Mouse (Mus musculus): ENCODE measurements around the gene Robo1.

Robo1 gene

DNA sequence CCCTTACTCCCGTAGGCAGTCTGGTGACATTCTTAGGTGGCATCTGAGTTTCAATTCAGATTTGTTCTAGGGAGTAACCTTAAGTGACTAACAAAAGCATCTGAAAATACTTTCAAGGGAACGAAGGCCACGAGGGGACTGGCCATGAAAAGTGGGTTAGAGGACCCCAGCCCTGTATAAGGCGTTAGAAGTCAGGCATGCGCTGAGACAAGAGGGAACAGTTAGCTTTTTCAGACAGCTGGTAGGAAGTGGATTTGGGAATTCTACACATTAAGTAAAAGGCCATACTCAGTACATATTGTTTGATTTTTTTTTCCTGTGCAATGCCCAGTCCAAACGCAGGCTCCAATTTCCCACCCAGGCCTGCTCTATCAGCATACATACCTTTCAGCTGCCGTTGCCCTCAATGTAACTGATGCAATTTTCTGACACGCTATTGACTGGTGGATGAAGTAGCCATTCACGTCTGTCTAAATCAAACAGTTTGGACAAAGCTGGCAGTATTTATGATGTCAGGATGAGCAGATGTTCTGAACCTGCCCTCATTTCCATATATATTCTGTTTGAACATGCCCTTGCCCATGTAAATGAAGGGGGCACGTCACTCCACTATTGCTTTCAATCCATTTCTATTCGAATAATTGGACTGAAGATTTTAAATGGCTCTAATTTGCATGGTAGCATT lies 651.1 kb downstream of the Robo1 start:
- DNase-seq, result no peak

DNA sequence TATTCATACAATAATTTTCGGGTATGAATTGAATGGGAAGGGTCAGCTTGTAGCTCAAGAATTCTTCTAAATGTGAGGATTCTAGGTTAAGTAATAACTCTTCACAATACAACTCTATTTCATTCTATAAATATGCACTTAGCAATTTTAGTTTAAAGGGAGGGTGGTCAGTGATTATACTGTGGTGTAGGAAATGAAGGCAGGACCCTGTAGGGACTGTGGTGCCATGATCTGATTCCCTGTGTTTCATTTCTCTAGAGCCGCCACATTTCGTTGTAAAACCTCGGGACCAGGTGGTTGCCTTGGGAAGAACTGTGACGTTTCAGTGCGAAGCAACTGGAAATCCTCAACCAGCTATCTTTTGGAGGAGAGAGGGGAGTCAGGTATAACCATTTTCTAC lies 651.7 kb downstream of the Robo1 start:
- DNase-seq, result no peak

DNA sequence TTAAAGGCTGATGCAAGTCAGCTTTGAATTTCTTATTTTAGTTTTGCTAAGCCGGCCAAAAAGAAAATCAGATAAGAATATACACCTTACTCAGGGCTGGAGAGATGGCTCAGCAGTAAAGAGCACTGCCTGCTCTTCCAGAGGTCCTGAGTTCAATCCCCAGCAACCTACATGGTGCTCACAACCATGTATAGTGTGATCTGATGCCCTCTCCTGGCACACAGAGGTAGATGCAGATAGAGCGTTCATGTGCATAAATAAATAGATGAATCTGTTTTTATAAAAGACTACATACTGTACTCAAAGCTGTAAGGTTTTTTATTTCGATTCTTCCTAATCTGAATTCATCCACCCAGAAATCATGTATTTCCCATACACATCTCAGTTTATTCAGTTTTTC lies 655.7 kb downstream of the Robo1 start:
- no peak for DNase-seq

DNA sequence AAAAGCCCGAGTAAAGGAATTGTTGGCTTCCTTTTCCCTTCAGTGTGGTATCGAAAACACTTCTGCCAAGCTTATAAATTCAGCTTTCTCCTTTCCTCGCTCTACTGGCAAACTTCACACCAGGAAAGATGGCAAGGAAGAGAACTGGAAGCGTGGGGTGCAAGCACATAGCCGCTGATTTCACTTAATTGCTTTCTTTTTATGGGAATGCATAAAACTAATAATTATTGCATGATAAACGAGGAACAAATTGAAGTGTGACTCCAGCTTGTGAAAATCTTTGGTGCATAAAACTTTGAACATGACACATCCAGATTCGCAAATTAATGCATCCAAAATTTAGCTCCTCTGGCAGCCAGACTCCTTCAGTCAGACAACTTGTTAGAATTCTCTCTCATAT lies 659.4 kb downstream of the Robo1 start:
- no peak for DNase-seq

DNA sequence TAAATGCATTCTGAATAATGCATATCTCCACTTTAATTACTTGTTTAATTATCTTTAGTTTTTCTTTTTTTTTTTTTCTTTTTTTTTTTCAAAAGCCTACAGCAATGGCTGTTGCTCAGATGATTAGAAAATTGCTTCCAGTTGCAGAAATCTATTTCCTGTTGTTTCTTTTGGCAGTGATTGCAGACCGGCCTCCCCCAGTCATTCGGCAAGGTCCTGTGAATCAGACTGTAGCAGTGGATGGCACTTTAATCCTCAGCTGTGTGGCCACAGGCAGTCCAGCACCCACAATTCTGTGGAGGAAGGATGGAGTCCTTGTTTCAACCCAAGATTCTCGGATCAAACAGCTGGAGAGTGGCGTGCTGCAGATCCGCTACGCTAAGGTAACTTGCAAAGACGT lies 661.9 kb downstream of the Robo1 start:
- DNase-seq, result no peak

DNA sequence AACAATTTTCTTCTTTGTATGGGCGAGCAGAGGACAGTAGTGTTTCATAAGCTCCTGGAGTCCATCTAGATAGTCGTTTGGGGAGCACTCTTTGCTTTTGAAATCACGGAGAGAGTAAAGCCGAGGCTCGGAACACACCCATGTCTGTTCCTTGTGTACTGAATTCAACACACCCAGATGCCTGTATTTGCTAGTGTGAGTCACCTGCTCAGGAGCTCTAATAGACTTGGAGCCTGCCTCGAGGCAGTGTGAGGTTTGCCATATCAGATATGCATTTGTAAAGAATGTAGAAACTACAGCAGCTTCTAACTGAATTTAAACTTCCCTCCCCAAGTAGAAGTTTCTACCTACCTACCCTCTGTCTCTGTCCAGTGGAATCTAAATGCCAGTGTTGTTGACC lies 665.6 kb downstream of the Robo1 start:
- DNase-seq, result no peak

DNA sequence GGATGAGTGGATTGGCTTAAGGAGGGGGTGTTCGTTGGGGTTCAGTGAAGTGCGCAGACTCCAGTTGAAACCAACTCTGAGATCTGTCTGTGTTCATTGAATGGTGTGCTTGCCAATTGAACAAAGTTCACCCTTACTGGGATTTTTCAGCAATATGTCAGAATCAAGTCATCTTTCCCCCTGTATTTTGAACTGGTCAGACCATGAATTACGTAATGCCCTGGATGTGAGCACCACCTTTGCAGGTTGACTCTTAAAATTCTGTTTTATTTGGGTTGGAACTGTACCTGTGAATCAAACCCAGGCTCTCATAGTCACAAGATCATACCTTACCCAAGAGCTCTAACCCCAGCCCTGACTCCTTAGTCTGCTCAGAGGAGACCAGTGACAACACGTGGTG lies 666.6 kb downstream of the Robo1 start:
- no peak for DNase-seq

DNA sequence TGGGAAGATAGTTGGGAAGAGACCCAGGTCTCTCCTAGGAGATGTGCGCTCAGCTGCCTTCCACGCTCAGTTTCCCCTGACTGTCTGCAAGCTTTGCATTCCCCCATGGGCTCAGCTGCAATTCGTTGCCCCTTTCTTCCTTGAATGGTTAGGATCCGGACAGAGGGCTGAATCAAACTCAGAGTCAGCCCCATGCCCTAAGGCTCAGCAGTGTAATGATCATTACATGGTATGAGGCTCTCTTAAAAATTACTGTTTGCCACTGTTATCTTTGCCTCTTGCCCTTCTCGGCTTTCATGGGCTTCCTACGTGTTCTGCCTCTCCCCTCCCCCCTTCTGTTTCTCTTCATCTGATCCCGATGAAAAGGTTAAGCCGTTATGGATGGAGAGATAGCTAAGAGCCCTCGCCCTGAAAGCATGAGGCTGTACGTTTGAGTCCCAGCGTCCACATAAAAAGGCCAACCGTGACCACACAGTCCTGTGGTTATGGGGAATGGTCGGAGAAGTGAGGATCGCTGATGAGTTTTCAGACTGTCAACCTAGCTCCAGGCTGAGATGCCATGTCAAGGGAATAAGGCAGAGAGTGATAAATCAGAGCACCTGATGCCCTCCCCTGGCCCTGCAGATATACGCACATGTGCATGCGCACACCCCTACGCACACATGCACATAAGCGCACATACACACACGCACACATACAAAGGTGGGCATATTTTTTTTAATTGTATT lies 668.9 kb downstream of the Robo1 start:
- no peak for DNase-seq

DNA sequence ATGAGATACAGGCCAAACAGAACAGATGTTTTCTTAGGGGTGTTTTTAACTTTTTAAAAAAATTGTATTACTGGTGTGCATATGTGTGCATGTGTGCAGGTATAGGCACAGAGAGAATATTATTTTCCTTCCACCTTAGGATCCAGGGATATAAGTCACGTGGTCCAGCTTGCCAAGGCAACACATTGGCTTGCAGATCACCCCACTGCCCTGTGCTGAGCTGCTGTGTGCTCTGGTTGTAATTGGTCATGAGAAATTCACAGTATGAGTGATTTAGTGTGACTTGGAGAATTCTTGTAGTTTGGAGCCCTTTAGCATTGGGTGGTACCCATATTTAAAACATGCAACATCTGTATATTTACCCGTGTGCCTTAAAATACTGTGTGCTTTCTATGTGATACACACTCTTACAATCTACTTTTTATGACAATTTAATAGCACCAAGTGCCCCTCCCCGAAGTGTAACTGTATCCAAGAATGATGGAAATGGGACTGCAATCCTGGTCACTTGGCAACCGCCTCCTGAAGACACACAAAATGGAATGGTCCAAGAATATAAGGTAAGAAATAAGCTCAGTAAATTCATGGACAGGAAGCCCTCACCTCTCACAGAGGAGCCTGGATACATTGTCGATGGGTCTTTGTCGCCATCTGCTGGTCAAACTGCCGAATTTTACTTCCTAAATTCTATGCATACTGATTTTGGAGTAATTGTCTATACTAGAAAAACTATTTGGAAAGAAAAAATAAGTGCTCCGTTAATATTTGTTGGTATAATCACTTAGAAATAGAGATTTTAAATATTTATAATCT lies 671.5 kb downstream of the Robo1 start:
- peak in 1 of 2 experiments; percentile 3 for DNase-seq

DNA sequence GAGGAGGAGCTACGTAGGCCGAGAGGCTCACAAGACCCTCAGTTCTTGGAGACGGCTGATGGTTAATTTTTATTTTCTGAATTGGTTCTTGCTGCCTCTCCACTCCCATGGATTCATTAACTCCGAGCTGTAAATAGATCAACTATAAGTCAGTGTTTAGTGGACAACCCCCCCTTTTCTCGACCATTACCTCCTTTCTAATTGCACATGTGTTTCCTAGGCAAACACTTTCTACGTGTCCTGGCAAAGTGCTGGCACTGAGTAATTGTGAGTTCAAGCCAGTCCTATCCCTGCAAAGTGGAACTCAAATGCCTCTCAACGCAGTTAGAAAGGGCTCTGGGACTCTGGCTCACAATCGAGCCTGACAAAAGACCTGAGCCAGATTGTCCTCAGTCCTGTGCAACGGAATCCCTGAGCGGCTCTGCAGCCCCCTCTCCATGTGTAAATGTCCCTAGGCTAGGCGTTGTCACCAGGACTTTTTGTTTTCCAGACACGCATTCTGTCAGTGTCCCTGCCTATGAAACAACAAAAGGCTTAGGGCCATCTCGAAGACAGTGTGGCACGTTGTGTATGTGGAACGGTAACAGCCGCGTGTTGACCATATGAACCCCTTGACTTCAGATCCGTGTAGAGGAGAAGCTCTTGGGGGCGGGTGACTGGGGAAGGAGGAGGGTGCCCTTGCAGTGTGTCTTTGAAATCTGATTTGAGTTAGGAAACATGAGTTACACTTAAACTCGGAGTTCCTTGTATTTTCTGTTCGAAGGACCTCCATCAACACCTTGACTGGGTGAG lies 682.5 kb downstream of the Robo1 start:
- DNase-seq, result no peak

DNA sequence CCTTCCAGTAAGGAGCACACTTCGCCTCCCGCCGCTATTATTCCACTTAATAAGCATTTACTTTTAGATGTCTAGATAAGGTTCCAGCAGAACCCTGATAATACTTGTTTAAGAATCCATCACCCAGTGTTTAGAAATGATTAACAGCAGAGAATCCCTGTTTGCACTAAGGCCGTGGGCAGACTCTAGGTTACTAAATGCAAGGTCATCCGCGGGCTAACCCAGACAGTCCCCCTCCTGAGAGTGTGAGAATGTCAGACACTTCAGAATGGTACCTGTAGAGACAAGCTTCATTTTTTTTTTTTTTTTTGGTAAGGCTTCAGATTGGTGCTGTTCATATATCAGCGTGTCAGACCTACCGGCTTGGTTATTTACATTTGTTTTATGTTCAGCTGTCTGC lies 685.1 kb downstream of the Robo1 start:
- DNase-seq, result no peak

DNA sequence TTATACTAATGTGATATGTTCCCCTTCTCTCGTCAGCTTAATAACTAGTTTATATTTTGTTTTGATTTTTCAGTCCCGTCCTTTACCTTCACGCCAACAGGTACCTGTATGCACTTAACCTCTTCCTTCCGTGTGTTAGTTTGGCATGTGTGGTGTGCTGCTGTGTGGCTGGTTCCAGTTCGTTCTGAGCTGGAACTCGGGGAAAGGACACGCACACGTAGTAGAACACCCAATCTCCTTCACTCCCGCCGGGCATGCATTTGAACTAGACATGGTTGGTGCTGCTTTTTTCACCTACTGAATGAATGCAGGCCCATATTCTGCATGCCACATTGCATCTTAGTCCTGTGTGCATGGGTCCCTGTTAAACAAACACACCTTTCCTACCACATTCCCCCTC lies 685.5 kb downstream of the Robo1 start:
- no peak for DNase-seq

DNA sequence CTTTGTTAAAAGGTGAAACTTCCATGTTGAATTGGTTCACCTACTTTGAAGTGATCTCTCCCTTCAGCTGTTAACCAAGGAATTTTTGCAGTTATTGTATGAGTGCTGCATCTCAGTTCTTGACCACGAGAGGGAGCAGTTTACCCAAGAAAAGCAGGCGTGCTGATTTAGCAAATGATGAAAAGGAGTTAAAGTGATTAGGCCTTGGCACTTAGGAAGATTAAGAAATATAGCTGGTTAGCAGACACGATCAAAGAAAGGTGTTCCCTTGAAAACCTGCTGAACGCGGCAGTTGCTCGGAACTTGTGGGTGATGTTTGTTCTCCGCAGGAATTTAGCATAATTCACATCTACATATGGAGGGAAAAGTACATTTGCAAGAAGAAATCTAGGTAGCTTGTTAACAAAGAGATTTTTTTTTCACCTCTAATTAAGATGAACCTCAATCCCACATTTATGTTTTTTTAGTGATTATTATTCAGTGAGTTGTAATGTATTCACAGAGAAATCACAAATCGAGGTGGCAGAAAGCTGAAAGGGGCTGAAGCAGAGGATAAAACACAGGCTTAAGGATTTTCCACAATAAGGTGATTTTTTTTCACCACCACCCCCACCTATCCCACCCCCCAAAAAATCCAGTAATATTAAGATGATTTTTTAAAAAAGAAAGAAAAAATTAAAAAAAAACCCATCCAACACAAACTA lies 687.3 kb downstream of the Robo1 start:
- no peak for DNase-seq

DNA sequence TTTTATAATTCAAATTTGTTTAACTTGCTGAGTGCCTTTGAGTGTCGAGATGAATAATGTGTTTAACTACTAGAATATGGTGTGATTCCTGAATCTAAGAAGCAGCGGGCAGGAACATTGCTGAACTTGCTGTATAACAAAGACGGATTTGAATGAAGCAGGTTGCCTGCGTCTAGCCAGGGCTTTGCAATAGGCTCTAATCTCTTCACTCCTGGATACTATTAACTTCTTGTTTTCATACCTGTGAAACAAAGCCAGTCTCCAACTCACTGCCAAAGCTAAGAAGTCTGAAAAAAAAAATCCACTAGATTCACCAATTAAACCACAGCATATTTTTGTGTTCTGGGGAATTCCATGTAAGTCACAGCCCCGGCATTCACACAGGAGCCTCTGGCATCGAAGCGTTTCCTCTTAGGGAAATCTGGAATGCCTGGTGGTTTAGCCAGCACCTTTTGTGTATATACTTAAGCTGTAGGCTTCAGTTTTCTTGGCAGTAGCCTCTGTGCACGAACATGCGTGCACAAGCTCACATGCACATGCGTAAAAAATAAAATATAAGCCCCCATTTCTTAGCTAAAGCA lies 687.9 kb downstream of the Robo1 start:
- no peak for DNase-seq

DNA sequence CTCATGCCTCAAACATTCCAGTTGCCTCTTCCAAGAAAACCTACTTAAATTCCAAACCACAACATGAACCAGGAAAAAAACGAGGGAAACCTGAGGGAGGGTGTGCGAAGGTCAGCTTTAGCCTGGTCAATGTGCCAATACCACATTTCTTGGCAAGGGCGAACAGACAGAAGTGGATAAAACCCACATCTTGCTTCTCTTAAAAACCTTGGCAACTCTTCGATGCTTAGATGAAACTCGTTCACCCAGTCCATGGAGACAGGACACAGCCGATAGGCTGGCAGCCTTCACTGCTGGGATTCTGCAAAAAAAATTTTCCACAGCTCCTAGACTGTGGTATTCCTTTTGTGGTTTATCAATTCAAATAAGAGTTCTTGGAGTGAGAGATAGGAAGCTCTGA lies 690.6 kb downstream of the Robo1 start:
- DNase-seq, result no peak

DNA sequence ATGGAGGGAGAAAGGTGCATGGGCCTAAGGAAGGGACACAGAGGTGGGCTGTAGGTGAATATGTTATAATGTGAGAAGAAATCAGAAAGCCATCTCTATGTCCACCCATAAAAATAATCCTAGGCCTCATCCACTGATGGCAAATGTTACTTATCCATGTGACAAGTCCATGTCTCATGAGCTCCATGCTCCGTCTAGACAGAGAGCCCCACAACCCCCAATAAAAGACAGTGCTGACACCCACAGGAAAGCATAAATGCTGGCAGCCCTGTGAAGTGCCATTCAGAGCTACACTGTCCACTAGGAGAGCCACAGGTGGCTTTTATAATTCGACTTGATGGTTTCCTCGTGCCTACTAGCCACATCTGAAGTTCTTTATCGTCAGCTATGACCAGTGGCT lies 694.6 kb downstream of the Robo1 start:
- no peak for DNase-seq

DNA sequence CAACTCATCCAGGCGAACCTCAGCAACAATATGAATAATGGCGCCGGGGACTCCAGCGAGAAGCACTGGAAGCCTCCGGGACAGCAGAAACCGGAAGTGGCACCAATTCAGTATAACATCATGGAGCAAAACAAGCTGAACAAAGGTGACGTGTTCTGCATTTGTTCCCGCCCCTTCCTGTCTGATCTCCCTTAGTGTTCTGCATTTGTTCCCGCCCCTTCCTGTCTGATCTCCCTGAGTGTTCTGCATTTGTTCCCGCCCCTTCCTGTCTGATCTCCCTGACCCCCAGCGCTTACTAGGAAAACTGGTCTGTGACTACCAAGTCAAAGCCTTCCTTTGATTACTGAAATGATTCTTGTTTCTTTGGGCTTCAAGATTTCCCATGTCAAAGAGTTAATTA lies 696.5 kb downstream of the Robo1 start:
- DNase-seq, result no peak

DNA sequence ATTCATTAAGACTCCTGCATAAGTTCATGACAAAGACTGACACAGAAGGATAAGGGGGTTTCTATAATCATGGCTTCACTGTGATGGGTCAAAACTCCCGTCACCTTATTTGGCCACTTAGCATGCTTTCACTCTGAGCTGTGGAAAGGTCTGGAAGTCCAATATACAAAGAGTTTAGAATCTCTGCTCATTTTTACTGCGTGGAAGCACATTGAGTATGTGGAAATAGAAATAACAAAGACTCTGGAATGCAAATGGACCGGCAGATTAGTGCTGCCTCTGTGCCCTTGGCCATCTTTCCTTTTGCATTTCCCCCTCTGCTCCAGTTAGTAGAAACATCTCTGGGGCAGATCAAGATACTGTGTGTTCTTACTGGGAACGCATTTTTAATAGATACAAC lies 697.7 kb downstream of the Robo1 start:
- no peak for DNase-seq

DNA sequence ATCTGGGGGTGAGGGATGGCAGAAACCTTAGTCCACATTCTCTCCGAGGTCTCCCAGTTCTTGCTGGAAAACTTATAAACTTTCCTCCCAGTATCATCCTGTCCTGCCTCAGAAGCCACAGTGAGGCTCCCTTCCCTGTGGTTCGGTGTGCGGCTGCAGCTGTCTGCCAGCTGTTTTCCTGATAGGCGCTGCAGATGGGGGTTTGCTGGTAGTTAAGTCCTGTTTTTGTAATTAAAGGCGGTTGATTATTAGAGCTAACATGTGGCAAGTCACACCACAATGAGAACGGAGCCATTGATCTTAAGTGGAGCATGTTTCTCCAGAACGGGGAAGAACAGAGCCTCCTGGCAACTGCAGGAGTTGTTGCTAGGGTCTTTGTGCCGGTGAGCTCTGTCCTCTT lies 699.3 kb downstream of the Robo1 start:
- no peak for DNase-seq

DNA sequence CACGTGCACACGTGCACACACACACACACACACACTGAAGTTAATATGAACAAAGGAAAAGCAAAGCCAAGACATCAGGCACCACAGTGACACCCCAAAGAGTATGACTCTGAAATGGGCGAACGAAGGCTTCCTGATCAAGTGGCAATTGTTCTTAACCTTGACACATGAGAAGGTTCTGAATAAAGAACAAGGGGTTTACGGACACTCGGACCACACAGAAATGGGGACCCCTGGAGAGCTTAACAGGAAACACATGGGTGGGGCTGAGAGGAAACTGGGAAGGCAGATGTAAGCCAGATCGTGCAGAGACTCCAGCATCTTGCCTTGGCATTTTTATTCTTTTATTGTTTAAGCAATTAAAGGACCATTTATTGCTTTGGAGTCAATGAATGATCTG lies 703.2 kb downstream of the Robo1 start:
- DNase-seq, result no peak

DNA sequence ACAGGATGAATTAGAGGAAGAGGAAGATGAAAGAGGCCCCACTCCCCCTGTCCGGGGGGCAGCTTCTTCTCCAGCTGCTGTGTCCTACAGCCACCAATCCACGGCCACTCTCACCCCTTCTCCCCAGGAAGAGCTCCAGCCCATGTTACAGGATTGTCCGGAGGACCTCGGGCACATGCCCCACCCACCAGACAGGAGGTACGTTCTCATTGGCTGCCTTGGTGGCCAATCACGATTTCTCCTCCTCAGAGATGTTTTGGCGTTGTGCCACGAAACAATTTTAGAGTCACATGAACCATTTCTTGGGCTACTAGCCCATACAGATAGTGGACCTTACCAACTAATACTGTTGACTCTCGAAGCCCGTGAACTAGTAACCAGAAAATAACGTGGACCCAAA lies 704.8 kb downstream of the Robo1 start:
- no peak for DNase-seq

DNA sequence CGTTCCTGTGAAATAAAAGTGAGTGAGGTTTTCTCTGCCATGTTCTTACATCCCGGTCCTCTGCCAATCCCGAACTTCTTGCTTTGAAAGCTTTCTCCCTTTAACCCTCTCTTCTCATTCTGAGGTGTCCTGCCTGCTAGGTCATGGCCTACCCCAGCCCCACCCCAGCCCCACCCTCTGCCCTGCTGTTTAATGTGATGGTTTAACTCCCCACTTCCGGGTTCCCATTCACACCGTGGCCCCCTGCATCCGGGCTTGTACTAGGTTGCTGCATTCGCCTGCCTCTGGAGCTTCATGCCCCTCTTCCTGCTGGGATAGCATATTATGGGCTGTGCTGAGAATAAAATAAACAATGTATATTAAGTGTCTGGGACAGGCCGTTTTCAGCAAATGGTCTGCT lies 706.4 kb downstream of the Robo1 start:
- no peak for DNase-seq
